Comparison of ENCODE assay signal across 1 mouse cellular context in the genomic region with DNA sequence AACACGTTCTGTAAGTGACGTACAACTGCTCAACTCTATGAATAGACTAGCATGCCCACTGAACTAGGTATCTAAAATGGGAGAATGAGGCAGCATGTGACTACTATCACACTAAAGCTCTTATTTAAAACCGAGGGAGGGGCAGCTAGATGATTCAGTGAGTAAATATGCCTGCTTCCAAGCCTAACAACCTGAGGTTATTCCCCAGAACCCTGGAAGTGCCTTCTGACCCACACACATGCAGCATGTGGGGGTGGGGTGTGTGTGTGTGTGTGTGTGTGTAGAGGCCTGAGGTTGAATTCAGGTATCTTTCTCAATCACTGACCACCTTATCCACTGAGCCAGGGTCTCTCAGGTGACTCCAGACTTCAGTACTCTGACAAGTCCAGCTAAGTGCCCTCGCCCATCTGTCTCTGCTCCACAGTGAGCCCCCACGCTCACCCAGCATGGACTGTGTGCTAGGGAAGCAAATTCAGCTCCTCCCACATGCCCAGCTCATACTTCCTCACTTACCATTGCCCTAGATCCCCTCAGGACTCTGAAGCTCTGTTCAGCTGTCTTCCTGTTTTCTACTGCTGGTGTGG.
TF ChIP-seq lines count a peak whose summit lies in the region.

No protein-coding gene starts in this region.

TF ChIP-seq in CH12.LX, 34 proteins besides CTCF, POLR2A, EP300 and RAD21 (continued from another document):
- TF ChIP-seq ZC3H11A (IDR thresholded peaks at IDR 0.05; ENCODE audit: low read depth, low read length), result no peak
- TF ChIP-seq GABPA (IDR thresholded peaks at IDR 0.05; ENCODE audit: insufficient replicate concordance, low read depth, low read length), result no peak
- TF ChIP-seq JUN (IDR thresholded peaks at IDR 0.05; ENCODE audit: insufficient read depth, low read depth, low read length), result no peak
- TF ChIP-seq ZNF384 (IDR thresholded peaks at IDR 0.05; ENCODE audit: low read depth, low read length), result no peak
- TF ChIP-seq POLR2AphosphoS2 (IDR thresholded peaks at IDR 0.05; ENCODE audit: low read depth, low read length), result no peak
- no peak for TF ChIP-seq PAX5 (IDR thresholded peaks at IDR 0.05; ENCODE audit: low read length)
- TF ChIP-seq HCFC1 (IDR thresholded peaks at IDR 0.05; ENCODE audit: low read depth, low read length), result no peak
- no peak for TF ChIP-seq TBP (conservative IDR thresholded peaks at IDR 0.05; ENCODE audit: low read depth, low read length)
- TF ChIP-seq NELFE (IDR thresholded peaks at IDR 0.05; ENCODE audit: low read depth, low read length), result no peak
- no peak for TF ChIP-seq E2F4 (IDR thresholded peaks at IDR 0.05; ENCODE audit: insufficient replicate concordance, low read depth, low read length)
- no peak for TF ChIP-seq ETS1 (conservative IDR thresholded peaks at IDR 0.05; ENCODE audit: low read depth, low read length)
TF ChIP-seq in CH12.LX: peak in this region for 0.
